Mouse (Mus musculus) embryo, embryonic 10 days (tissue): ENCODE measurements at regions not wholly inside any gene's neighbourhood (a gene's known extent, or its start where the extent isn't known, plus 50 kb on each side); places are given as distances from the start of the nearest gene placed in this dataset.

Experiments used
- DNase-seq: peaks from one replicate; pipeline ENCODE4 v3.0.0-alpha.2; 2015; ENCODE audit warnings: low spot score

GRCm38 (mm10) chr14:47795062-47795461 is 146.8 kb downstream of the Ktn1 start:
- no peak for DNase-seq

DNA sequence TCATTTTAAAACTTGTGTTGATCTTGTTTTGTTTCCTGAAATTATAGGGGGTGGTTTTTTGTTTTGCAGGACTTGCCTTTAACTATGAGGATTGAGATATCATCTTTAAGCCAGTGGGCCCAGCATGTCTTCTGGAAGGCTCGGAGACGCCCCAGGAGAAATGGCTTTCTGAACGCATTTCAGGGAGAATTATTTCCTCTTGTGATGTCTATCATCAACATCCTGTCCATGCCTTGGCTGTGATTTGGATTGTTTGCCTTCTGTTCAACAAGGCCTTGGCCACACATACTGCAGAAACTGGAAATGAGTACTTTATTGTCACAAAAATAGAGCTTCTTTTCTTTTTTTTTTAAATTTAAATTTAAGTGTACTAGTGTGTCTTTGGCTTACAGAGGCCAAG is 150.0 kb downstream of the Ktn1 start:
- DNase-seq = no peak

GRCm38 (mm10) chr14:47799564-47799963 is 151.3 kb downstream of the Ktn1 start:
- DNase-seq = no peak

DNA sequence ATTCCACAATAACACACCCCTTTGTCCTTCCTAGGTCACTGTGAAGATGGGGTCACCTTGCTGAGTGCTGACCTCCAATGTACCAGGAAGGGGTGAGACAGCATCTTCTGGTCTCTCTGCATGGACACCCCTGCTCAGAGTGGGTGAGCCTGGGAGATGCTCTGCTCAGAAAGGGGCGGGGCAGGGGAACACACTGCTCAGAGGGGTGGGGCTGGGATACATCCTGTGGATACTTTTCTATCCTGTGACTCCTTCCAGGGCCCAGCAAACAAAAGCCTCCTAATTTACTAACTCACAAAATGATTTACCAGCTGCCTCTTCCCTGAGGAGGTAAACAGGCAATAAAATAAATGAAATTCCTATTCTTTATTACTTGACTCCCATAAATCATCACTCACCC is 157.0 kb downstream of the Ktn1 start:
- no peak for DNase-seq

GRCm38 (mm10) chr14:47805771-47806535 is 157.7 kb downstream of the Ktn1 start:
- DNase-seq = peak; percentile 78

DNA sequence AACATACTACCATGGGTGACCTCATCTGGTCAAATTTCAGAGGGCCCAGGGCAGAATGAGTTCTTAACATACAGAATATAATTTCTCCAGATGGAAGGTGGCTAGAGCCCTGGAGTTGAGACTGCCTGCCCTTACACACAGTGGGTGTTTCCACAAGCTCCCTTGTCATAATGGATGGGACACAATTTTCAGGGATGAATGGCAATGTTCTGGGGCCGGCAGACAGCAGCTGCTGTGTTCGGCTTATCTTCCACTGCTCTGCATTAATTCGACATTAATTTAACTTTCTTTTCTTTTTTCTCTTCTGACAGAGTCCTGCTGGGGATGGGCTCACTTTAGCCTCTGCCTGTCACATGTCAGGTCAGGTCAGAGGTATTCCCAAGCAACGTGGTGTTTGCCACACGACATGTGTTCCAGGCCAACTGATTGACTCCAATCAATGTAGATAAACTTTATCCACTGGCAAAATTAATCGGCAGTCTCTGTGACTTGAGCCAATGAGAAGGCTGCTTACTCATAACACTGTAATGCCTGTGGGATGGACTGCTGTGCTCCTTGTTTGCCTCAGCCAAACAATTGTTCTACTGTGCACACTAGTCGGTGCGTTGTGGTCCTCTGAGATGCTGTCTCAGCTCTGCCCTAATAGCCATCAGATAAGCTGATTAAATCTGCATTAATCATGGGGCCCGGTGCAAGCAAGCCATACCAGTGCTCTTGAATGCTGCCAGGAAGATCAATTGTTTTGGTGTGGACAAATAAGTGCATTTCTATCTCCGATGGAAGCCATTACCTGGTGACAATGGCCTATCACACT is 160.1 kb downstream of the Ktn1 start:
- DNase-seq = peak; percentile 44

DNA sequence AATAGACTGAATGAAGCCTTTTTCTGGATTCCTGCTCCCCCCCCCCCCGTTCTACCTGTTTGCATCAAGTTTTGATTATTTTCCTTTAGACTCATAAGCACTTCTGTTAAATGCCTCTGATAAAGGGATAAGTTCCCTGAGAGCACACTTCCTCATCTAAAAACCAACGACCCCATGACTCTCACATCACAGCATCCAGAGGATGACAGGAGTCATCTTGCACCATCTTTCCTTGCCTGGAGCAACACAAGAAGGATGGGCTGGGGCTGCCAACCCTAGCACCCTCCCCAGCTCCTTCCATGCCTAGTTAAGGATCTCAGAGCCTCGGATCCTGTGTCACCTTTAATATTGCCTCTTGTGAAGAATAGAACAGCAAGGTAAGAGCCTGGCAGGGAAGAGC is 170.0 kb downstream of the Ktn1 start:
- no peak for DNase-seq

- DNase-seq = no peak
These were observed 170.4 kb downstream of the Ktn1 start for GRCm38 (mm10) chr14:47818641-47819040.

DNA sequence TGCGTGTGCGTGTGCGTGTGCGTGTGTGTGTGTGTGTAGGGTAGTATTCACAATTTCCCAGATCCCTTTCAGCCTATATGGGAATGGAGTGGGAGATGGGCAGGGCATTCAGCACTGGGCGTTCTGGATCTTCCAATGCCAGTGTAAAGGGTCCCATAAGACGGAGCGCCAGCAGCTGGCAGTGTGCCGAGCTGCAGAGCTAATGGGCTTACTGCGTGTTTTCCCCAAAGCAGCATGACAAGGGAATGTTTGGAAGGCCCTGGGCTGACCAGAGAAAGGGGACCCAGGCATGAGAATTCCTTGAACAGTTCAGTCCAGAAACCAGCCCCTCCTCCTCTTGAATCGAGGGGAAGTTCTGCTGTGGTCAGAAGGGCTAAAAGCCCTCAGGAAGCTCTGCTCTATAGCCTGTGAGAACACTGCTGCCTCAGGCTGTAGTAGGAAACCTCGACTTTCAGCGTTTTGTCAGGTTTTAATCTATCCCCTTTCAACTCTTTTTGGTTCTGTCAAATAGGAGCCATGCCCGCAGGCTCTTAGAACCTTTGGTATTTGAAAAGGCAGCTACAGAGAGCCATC is 172.4 kb downstream of the Ktn1 start:
- no peak for DNase-seq

GRCm38 (mm10) chr14:47823182-47823581 is 174.9 kb downstream of the Ktn1 start:
- DNase-seq = no peak

DNA sequence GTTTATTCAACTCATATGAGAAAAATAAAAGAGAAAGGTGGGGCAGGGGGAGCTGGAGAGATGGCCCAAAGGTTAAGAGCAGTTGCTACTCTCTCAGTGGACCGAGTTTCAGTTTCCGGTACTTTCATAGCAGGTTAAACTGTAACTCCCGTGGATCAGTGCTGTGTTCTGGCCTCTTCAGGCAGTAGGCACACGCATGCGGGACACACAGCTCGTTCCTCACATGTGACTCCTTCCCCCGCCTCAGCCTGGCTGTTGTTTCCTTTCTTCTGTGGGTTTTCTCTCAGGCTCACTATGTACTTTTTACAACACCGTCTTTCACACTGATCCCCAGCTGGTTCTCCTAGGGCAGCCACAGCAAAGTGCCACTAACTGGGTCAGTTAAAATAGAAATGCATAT is 175.4 kb downstream of the Ktn1 start:
- no peak for DNase-seq

DNA sequence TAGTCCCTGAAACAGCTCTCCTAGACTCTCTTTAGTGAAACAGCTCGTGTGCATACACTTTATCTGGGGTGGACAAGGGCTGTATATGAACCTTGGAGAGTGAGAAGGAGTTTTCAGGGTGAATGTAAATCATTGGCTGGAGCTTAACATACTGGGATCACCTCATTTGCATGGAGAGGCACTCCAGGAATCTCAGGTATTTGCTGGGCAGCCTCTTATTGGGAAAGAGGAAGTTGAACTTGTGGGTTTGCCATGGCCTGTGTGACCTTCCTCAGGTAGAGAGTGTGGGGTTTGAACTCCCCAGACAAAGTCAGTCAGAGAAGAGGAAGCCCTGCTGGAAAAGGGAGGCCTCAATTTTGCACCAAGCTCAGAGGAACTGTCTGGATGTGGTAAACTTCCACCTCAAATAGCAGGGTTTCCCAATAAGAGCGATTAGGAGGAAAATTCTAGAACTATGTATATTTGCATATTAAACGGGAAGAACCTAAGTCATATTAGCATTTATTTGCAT is 177.3 kb downstream of the Ktn1 start:
- no peak for DNase-seq

DNA sequence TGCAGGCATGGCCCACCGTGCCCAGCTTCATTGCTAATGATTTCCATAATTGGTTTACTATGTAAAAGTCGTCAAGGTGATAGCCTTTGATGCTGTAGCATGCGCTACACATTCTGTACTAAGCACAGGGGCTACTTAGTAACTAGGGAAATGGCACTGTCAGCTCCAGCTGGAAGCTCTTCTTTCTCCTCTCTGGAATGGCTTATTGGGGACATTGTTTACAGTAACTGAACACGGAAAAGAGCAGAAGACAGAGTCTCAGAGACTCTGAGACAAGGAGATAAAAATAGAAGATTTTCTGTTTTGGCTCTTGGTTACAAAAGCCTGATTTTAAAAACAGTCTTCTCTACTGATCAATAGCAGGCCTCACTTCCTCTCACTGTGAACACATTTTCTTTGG is 178.3 kb downstream of the Ktn1 start:
- DNase-seq = no peak

- no peak for DNase-seq
These were observed 179.4 kb downstream of the Ktn1 start for GRCm38 (mm10) chr14:47827623-47828022.

- no peak for DNase-seq
These were observed 185.4 kb downstream of the Ktn1 start for GRCm38 (mm10) chr14:47833696-47834095.

DNA sequence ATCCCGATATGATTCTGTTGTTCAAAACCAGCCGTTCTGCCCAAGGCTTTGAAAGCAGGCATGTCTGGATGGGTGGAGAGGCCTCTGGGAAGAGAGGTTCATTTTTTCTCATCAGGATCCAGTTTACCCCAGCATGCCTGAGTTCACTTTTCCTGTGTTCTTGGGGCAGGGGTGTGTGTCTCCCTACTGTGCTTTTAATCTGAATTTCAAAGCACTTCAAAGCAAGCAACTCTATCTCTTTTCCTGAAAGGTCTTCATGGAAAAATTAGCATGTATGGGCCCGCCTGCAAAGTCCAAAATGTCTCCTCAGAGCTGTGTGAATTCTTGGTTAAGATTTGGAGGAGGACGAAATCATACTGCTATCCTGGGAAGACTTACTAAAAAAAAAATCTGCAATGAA is 187.2 kb downstream of the Ktn1 start:
- DNase-seq = no peak

GRCm38 (mm10) chr14:47839493-47840215 is 191.4 kb downstream of the Ktn1 start:
- no peak for DNase-seq

DNA sequence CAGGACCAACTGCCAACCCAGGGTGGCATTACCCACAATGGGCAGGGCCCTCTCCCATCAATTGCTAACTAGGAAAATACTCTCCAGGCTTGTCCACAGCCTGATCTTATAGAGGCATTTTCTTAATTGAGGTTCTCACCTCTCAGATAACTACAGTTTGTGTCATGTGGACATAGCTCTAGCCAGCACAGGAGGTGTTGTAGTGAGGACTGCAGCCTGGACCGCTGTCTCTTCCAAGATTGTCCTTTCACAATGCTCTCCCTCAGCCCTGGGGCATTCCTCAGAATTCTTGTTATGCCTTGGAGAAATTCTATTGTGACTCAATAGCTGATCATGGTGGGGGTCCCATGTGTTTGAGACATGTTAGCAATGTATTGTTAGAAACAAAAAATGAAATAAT is 196.1 kb downstream of the Ktn1 start:
- no peak for DNase-seq

DNA sequence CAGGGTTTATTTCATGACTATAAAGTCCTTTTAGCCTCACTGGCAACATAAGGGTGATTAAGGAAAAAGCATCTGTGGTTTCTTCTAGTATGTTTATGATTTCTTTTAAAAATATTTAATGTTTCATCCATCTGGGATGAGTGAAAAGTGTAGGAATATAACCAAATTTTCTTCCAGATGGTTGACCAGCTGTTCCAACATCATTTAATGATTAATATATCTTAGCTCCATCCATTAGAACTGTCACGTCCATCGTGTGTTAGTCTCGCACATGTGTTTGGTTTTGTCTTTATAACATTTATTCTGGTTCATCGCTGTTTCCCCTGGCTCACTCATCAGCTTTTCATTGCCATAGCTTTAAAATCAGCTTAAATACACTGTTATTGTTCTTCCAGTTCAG is 200.6 kb downstream of the Ktn1 start:
- no peak for DNase-seq

DNA sequence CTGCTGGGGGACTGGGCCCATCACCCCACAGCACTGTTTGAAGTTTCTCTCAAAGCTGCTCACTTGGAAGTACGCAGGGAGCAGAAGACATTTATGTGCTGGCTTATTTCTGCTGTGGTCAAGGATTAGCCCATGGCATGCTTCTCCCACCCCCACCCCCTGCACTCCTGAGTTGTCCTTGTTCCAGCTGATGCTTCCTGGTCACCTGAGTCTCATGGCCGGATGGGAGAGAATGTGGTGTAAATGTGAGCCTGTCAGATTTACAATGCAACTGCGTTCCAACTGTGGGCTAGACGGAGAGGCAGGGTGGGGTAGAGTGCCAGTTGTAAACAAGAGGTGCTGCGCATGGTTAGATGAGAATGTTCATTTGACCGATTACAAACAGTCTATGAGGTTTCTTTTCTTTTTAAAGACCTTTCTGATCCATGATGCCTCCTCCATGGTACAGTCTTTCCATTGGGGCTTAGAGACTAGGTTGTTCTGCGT is 208.1 kb downstream of the Ktn1 start:
- DNase-seq = no peak

DNA sequence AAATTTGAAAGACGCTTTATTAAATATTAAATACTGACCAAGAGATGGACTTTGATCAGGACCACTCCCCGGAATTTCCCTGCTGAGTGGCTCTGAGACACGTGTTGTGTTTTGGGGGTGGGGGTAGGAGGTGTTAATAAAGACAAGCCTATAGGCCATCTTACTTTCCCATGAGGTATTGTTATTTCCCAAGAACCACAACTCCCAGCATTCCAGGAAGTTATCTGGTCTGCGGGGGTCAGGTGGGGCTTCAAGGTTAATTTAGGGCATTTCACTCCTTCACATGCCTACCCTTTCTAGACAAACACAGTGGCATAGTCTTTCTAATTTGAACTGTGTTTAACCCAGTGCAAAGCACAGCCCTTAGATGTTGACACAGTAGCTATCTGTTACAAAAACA is 209.0 kb downstream of the Ktn1 start:
- no peak for DNase-seq
